Mouse (Mus musculus): ENCODE data around the gene Ctbs. TPM values are rescaled to one million over a fixed set of nuclear protein-coding genes. Genes with fewer than 3 reads are reported as not detected.

Gene Ctbs
- polyA plus RNA-seq, 1 experiment from 2014 or later, result 8.3 TPM

DNA sequence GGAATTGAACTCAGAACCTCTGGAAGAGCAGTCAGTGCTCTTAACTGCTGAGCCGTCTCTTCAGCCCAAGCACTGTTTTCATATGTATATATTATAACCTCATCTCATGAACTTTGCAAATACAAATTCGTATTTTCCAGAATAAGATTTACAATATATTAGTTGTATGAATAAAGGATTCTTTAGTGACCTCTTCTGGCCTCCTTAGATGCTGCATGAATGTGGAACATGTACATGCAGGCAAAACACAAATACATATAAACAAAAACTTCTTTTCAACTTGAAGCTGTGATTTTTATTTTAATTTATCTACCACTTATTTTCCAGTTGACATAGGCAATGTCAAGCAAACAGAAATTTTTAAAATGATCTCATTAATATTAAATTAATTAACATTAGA is 32.4 kb downstream of the Ctbs start:
- Histone ChIP-seq H3K9ac (ENCODE audit: low read depth, low read length) (no peak overlapping the region), H3K36me3 (ENCODE audit: control insufficient read depth, insufficient read depth) (no peaks in the 10 kb centered on the region), H3K27me3 (replicated peaks; ENCODE audit: control insufficient read depth, insufficient read depth, low read length) (no peaks in the 10 kb centered on the region), H3K4me2 (replicated peaks; ENCODE audit: low read depth) (no peak overlapping the region), H3K4me3 (ENCODE audit: low read depth, low read length) (no peak overlapping the region), H3K9me3 (ENCODE audit: control insufficient read depth) (no peaks in the 10 kb centered on the region), H3K27ac (ENCODE audit: low read depth, low read length) (no peak overlapping the region), H3K4me1 (replicated peaks; ENCODE audit: control insufficient read depth, insufficient read depth, low read length) (no peaks in the 10 kb centered on the region)
- WGBS, result 62% methylated on average over 2 of the region's 2 CpGs
- TF ChIP-seq CTCF (IDR thresholded peaks at IDR 0.05; ENCODE audit: low read depth), result peak; percentile 44
- no peak for ATAC-seq

GRCm38 (mm10) chr3:146486464-146486863 is 36.9 kb downstream of the Ctbs start:
- Histone ChIP-seq H3K27me3 (replicated peaks; ENCODE audit: control insufficient read depth, insufficient read depth, low read length) (no peaks in the 10 kb centered on the region), H3K27ac (ENCODE audit: low read depth, low read length) (no peak overlapping the region), H3K4me1 (replicated peaks; ENCODE audit: control insufficient read depth, insufficient read depth, low read length) (no peaks in the 10 kb centered on the region), H3K4me2 (replicated peaks; ENCODE audit: low read depth) (no peak overlapping the region), H3K9ac (ENCODE audit: low read depth, low read length) (no peak overlapping the region), H3K9me3 (ENCODE audit: control insufficient read depth) (no peaks in the 10 kb centered on the region), H3K4me3 (ENCODE audit: low read depth, low read length) (no peak overlapping the region), H3K36me3 (ENCODE audit: control insufficient read depth, insufficient read depth) (no peaks in the 10 kb centered on the region)
- WGBS, result 86% methylated on average over 4 of the region's 4 CpGs
- TF ChIP-seq CTCF (IDR thresholded peaks at IDR 0.05; ENCODE audit: low read depth), result peak; percentile 23; the same call in 1 of the 2 replicates
- ATAC-seq, result no peak

DNA sequence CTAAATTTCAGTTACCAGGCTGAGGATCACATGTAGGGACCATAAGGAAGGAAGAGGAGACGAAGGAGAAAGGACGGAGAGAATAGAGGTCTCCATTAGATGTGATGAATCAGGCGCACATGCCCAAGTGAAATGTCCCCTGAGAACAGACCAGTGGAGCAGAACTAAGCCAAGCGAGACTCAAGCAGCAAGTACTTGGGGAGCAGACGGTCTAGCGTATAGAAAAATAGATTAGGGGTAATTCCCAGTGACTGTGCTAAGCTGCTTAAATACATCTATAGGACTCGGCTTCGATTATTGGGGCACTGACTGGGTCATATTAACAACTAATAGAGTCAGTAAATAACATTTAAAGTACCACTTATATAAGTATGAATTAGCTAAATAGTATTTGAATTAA is 45.3 kb downstream of the Ctbs start:
- 89% methylated on average over 8 of the region's 8 CpGs for WGBS
- no peaks in the 10 kb centered on the region for H3K9me3 ChIP-seq (ENCODE audit: control insufficient read depth)
- H3K9ac ChIP-seq (ENCODE audit: low read depth, low read length), result no peak overlapping the region
- ATAC-seq, result no peak
- no peak overlapping the region for H3K4me3 ChIP-seq (ENCODE audit: low read depth, low read length)
- no peak overlapping the region for H3K27ac ChIP-seq (ENCODE audit: low read depth, low read length)
- H3K36me3 ChIP-seq (ENCODE audit: control insufficient read depth, insufficient read depth), result no peaks in the 10 kb centered on the region
- H3K4me2 ChIP-seq (replicated peaks; ENCODE audit: low read depth), result no peak overlapping the region
- no peaks in the 10 kb centered on the region for H3K4me1 ChIP-seq (replicated peaks; ENCODE audit: control insufficient read depth, insufficient read depth, low read length)
- no peaks in the 10 kb centered on the region for H3K27me3 ChIP-seq (replicated peaks; ENCODE audit: control insufficient read depth, insufficient read depth, low read length)
- TF ChIP-seq CTCF (IDR thresholded peaks at IDR 0.05; ENCODE audit: low read depth), result no peak

DNA sequence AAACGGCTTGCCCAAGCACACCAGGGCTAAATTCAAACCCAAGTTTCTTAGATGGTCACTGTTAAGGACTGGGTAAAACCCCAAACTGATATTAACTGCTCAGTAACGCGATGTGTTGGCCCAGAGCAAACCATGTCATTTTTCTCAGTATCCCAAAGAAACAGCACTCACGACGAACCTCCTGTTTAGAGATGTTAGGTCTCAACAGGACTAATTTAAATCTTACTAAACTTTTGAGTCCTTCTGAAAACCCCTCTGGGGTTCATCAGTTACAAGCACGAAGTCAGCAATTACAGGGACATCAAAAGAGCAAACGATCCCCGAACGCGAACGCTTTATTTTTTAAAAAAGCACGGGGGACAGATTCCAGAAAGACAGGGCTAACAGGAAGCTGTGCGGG is 49.4 kb downstream of the Ctbs start:
- H3K9ac ChIP-seq (ENCODE audit: low read depth, low read length), result peak overlapping the region; percentile 97
- 3% methylated on average over 13 of the region's 13 CpGs for WGBS
- H3K4me3 ChIP-seq (ENCODE audit: low read depth, low read length), result peak overlapping the region; percentile 92
- no peak for ATAC-seq
- peak overlapping the region; percentile 99 for H3K27ac ChIP-seq (ENCODE audit: low read depth, low read length)
- peak overlapping the region; percentile 72 for H3K4me2 ChIP-seq (replicated peaks; ENCODE audit: low read depth)
- no peaks in the 10 kb centered on the region for H3K4me1 ChIP-seq (replicated peaks; ENCODE audit: control insufficient read depth, insufficient read depth, low read length)
- H3K27me3 ChIP-seq (replicated peaks; ENCODE audit: control insufficient read depth, insufficient read depth, low read length), result no peaks in the 10 kb centered on the region
- H3K36me3 ChIP-seq (ENCODE audit: control insufficient read depth, insufficient read depth), result peaks cover 9% of the 10 kb centered on the region
- H3K9me3 ChIP-seq (ENCODE audit: control insufficient read depth), result no peaks in the 10 kb centered on the region
- TF ChIP-seq CTCF (IDR thresholded peaks at IDR 0.05; ENCODE audit: low read depth), result no peak

GRCm38 (mm10) chr3:146499431-146500002 is 49.9 kb downstream of the Ctbs start, which contains the start of the genes Spata1 and Gng5:
Gene Spata1 (minus strand): TSS chr3:146499753.
Gene Gng5 (plus strand): TSS chr3:146499807.
- no peaks in the 10 kb centered on the region for H3K4me1 ChIP-seq (replicated peaks; ENCODE audit: control insufficient read depth, insufficient read depth, low read length)
- H3K27ac ChIP-seq (ENCODE audit: low read depth, low read length), result peak within 1 kb of the TSS; percentile 99
- no peaks in the 10 kb centered on the region for H3K27me3 ChIP-seq (replicated peaks; ENCODE audit: control insufficient read depth, insufficient read depth, low read length)
- H3K9me3 ChIP-seq (ENCODE audit: control insufficient read depth), result no peaks in the 10 kb centered on the region
- peaks cover 10% of the 10 kb centered on the region for H3K36me3 ChIP-seq (ENCODE audit: control insufficient read depth, insufficient read depth)
- TF ChIP-seq CTCF (IDR thresholded peaks at IDR 0.05; ENCODE audit: low read depth), result no peak; the same call in 1 of the 2 replicates
- H3K9ac ChIP-seq (ENCODE audit: low read depth, low read length), result peak within 1 kb of the TSS; percentile 97
- H3K4me2 ChIP-seq (replicated peaks; ENCODE audit: low read depth), result peak within 1 kb of the TSS; percentile 72
- ATAC-seq, result peak; percentile 96
- peak within 1 kb of the TSS; percentile 92 for H3K4me3 ChIP-seq (ENCODE audit: low read depth, low read length)
- WGBS, result under 1% methylated on average over 40 of the region's 88 CpGs

GRCm38 (mm10) chr3:146500003-146500809 is 50.6 kb downstream of the Ctbs start:
- H3K36me3 ChIP-seq (ENCODE audit: control insufficient read depth, insufficient read depth), result peaks cover 13% of the 10 kb centered on the region
- no peaks in the 10 kb centered on the region for H3K4me1 ChIP-seq (replicated peaks; ENCODE audit: control insufficient read depth, insufficient read depth, low read length)
- peak overlapping the region; percentile 72 for H3K4me2 ChIP-seq (replicated peaks; ENCODE audit: low read depth)
- peak overlapping the region; percentile 99 for H3K27ac ChIP-seq (ENCODE audit: low read depth, low read length)
- under 1% methylated on average over 57 of the region's 57 CpGs for WGBS
- peak overlapping the region; percentile 97 for H3K9ac ChIP-seq (ENCODE audit: low read depth, low read length)
- H3K9me3 ChIP-seq (ENCODE audit: control insufficient read depth), result no peaks in the 10 kb centered on the region
- no peaks in the 10 kb centered on the region for H3K27me3 ChIP-seq (replicated peaks; ENCODE audit: control insufficient read depth, insufficient read depth, low read length)
- peak overlapping the region; percentile 92 for H3K4me3 ChIP-seq (ENCODE audit: low read depth, low read length)
- ATAC-seq, result peak; percentile 54
- TF ChIP-seq CTCF (IDR thresholded peaks at IDR 0.05; ENCODE audit: low read depth), result no peak
